Mouse (Mus musculus): Measurements from ENCODE around the gene Wnt6. TPM values are rescaled to one million over a fixed set of nuclear protein-coding genes. Genes with fewer than 3 reads are reported as not detected.

Gene Wnt6
- polyA plus RNA-seq, 1 experiment, result 2.2 TPM

GRCm38 (mm10) chr1:74771931-74772620 lies 384 bp downstream of the Wnt6 start:
- 0 out of 2 replicates have a peak, but pooled peaks cover 2% of the 10 kb centered on the region for H3K4me1 ChIP-seq (ENCODE audit: control insufficient read depth, insufficient read depth, low read length)
- TF ChIP-seq CTCF (IDR thresholded peaks at IDR 0.05; ENCODE audit: extremely low read depth, insufficient read depth, low read length), result no peak
- TF ChIP-seq POLR2A (IDR thresholded peaks at IDR 0.05; ENCODE audit: extremely low read depth, insufficient read depth, low read length), result no peak
- peak overlapping the region; percentile 30; the same call in 1 of the 2 replicates for H3K4me3 ChIP-seq (ENCODE audit: insufficient read depth, low read length)
- H3K27ac ChIP-seq (ENCODE audit: insufficient read depth, low read length), result no peak overlapping the region

- TF ChIP-seq POLR2A (IDR thresholded peaks at IDR 0.05; ENCODE audit: extremely low read depth, insufficient read depth, low read length) (no peak), CTCF (IDR thresholded peaks at IDR 0.05; ENCODE audit: extremely low read depth, insufficient read depth, low read length) (no peak)
- H3K27ac ChIP-seq (ENCODE audit: insufficient read depth, low read length), result no peak overlapping the region
- H3K4me3 ChIP-seq (ENCODE audit: insufficient read depth, low read length), result no peak overlapping the region
- H3K4me1 ChIP-seq (ENCODE audit: control insufficient read depth, insufficient read depth, low read length), result 0 out of 2 replicates have a peak, but pooled peaks cover 2% of the 10 kb centered on the region
Observed at GRCm38 (mm10) chr1:74773136-74773535, 1.4 kb downstream of the Wnt6 start.

DNA sequence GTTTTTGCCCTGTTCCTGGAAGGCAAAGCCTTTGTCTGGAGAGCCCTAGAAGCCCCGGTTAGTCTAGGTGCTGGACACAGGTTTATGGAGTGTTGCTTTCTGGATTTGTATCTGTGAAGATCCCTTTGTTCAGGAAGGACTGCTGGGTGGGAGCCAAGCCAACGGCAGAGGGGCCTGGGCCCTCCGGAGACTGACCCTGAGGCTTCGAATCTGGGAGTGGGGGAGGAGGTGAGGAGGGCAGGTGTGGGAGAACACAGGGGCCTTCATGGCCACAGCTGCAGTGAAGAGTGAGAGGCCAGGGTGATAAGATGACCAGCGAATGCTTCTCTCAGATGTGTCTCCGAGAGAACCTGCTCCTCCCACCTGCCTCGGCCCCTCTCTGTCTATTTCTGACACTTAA lies 2.4 kb downstream of the Wnt6 start:
- TF ChIP-seq CTCF (IDR thresholded peaks at IDR 0.05; ENCODE audit: extremely low read depth, insufficient read depth, low read length) (no peak), POLR2A (IDR thresholded peaks at IDR 0.05; ENCODE audit: extremely low read depth, insufficient read depth, low read length) (no peak)

GRCm38 (mm10) chr1:74775816-74776215 lies 4.1 kb downstream of the Wnt6 start:
- 0 out of 2 replicates have a peak, but pooled peaks cover 2% of the 10 kb centered on the region for H3K4me1 ChIP-seq (ENCODE audit: control insufficient read depth, insufficient read depth, low read length)
- H3K27ac ChIP-seq (ENCODE audit: insufficient read depth, low read length), result no peak overlapping the region
- H3K4me3 ChIP-seq (ENCODE audit: insufficient read depth, low read length), result no peak overlapping the region
- TF ChIP-seq POLR2A (IDR thresholded peaks at IDR 0.05; ENCODE audit: extremely low read depth, insufficient read depth, low read length) (no peak), CTCF (IDR thresholded peaks at IDR 0.05; ENCODE audit: extremely low read depth, insufficient read depth, low read length) (no peak)

More for the DNA sequence above, 2.4 kb downstream of the Wnt6 start:
- Histone ChIP-seq H3K4me3 (ENCODE audit: insufficient read depth, low read length) (no peak overlapping the region), H3K27ac (ENCODE audit: insufficient read depth, low read length) (no peak overlapping the region), H3K4me1 (ENCODE audit: control insufficient read depth, insufficient read depth, low read length) (0 out of 2 replicates have a peak, but pooled peaks cover 2% of the 10 kb centered on the region)

GRCm38 (mm10) chr1:74778934-74779486 lies 7.3 kb downstream of the Wnt6 start:
- H3K4me1 ChIP-seq (ENCODE audit: control insufficient read depth, insufficient read depth, low read length), result no peaks in the 10 kb centered on the region
- H3K4me3 ChIP-seq (ENCODE audit: insufficient read depth, low read length), result no peak overlapping the region
- TF ChIP-seq CTCF (IDR thresholded peaks at IDR 0.05; ENCODE audit: extremely low read depth, insufficient read depth, low read length) (no peak), POLR2A (IDR thresholded peaks at IDR 0.05; ENCODE audit: extremely low read depth, insufficient read depth, low read length) (no peak)
- H3K27ac ChIP-seq (ENCODE audit: insufficient read depth, low read length), result no peak overlapping the region

DNA sequence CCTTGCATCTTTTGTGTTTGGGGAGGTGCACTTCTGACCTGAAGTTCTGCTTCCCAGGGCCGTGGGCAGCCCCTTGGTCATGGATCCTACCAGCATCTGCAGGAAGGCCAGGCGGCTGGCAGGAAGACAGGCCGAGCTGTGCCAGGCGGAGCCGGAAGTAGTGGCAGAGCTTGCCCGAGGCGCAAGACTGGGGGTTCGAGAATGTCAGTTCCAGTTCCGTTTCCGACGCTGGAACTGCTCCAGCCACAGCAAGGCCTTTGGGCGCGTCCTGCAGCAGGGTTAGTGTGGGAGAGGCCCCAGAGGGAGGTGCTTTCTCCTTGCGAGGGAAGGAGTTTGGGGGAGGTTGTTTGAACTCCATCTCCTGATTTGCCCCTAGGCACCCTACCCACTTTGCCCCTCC lies 10.4 kb downstream of the Wnt6 start:
- no peak overlapping the region for H3K4me3 ChIP-seq (ENCODE audit: insufficient read depth, low read length)
- H3K27ac ChIP-seq (ENCODE audit: insufficient read depth, low read length), result no peak overlapping the region
- no peaks in the 10 kb centered on the region for H3K4me1 ChIP-seq (ENCODE audit: control insufficient read depth, insufficient read depth, low read length)
- TF ChIP-seq CTCF (IDR thresholded peaks at IDR 0.05; ENCODE audit: extremely low read depth, insufficient read depth, low read length) (no peak), POLR2A (IDR thresholded peaks at IDR 0.05; ENCODE audit: extremely low read depth, insufficient read depth, low read length) (no peak)

DNA sequence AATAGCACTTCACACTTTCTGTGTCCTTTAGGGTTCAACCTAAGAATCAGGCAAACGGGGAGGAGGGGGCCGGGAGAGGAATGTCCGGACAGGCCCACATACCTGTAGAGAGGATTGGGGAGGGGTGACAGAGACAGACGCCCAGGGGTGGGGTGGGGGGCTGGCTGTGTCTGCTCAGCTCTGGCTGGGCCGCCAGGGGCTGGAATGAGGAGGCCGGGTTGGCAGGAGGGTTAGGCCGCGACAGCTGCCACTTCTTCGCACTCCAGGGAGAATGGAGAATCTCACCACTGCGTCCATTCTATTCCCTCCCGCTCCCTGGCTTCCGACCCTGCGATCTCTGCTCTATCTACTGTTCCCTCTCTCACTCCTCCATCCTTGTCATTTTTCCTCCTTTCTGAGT lies 11.9 kb downstream of the Wnt6 start:
- Histone ChIP-seq H3K27ac (ENCODE audit: insufficient read depth, low read length) (no peak overlapping the region), H3K4me1 (ENCODE audit: control insufficient read depth, insufficient read depth, low read length) (no peaks in the 10 kb centered on the region), H3K4me3 (ENCODE audit: insufficient read depth, low read length) (peak overlapping the region; percentile 19; the same call in 1 of the 2 replicates)
- no peak for TF ChIP-seq CTCF (IDR thresholded peaks at IDR 0.05; ENCODE audit: extremely low read depth, insufficient read depth, low read length)
- TF ChIP-seq POLR2A (IDR thresholded peaks at IDR 0.05; ENCODE audit: extremely low read depth, insufficient read depth, low read length), result no peak

DNA sequence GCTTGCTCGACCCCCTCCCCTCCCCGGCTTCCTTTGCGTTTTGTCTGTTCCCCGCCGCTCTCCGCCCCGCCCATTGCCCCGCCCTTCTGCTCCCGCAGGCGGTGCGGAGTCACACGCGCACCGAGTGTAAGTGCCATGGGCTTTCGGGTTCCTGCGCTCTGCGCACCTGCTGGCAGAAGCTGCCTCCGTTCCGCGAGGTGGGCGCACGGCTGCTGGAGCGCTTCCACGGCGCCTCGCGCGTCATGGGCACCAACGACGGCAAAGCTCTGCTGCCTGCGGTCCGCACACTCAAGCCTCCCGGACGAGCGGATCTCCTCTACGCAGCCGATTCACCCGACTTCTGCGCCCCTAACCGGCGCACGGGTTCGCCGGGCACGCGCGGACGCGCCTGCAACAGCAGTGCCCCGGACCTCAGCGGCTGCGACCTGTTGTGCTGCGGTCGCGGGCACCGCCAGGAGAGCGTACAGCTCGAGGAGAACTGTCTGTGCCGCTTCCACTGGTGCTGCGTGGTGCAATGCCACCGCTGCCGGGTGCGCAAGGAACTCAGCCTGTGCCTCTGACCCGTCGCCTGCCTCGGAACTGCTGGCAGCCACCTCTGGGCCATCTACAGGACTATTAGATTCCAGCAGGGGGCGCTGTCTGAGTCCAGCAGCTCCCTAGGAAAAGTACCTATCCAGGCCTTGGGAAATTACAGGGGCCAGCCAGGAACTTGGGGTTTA lies 12.5 kb downstream of the Wnt6 start:
- no peak for TF ChIP-seq POLR2A (IDR thresholded peaks at IDR 0.05; ENCODE audit: extremely low read depth, insufficient read depth, low read length)
- TF ChIP-seq CTCF (IDR thresholded peaks at IDR 0.05; ENCODE audit: extremely low read depth, insufficient read depth, low read length), result peak; percentile 26
- Histone ChIP-seq H3K27ac (ENCODE audit: insufficient read depth, low read length) (no peak overlapping the region), H3K4me3 (ENCODE audit: insufficient read depth, low read length) (peak overlapping the region; percentile 19; the same call in 1 of the 2 replicates), H3K4me1 (ENCODE audit: control insufficient read depth, insufficient read depth, low read length) (no peaks in the 10 kb centered on the region)

- no peak overlapping the region for H3K27ac ChIP-seq (ENCODE audit: insufficient read depth, low read length)
- no peak overlapping the region for H3K4me3 ChIP-seq (ENCODE audit: insufficient read depth, low read length)
- peaks cover 2% of the 10 kb centered on the region for H3K4me1 ChIP-seq (ENCODE audit: control insufficient read depth, insufficient read depth, low read length)
- no peak for TF ChIP-seq POLR2A (IDR thresholded peaks at IDR 0.05; ENCODE audit: extremely low read depth, insufficient read depth, low read length)
- TF ChIP-seq CTCF (IDR thresholded peaks at IDR 0.05; ENCODE audit: extremely low read depth, insufficient read depth, low read length), result peak; percentile 66
Observed at GRCm38 (mm10) chr1:74787846-74788245, 16.2 kb downstream of the Wnt6 start.

All from cortical plate, adult 2 months (tissue).